Mouse (Mus musculus) limb, embryonic 14.5 days (tissue): ENCODE measurements at regions not wholly inside any gene's neighbourhood (a gene's known extent, or its start where the extent isn't known, plus 50 kb on each side); places are given as distances from the start of the nearest gene placed in this dataset.
A peak's percentile ranks its signal among the peaks of the same experiment; 100 is the strongest.
"Not testable (repeated sequence)": the region's sequence is repeated elsewhere in the genome, so short reads cannot be mapped to it uniquely, and the experiment has no call there.

ENCODE experiments used
- ATAC-seq: fragments of 200-750 bp; cut with Nextera tagmentation; 2 replicates; pipeline ENCODE4 v1.8.0; 2017; ENCODE audit warnings: low read depth, moderate number of reproducible peaks, moderate TSS enrichment; ENCODE audit not compliant: low FRiP score
- DNase-seq: peaks from one replicate; pipeline ENCODE4 v3.0.0-alpha.2; 2015; ENCODE audit warnings: low spot score
- H3K27ac ChIP-seq: fragments of 300-500 bp; sonication (generic); replicated peaks from 2 replicates; pipeline ENCODE4 v1.5.1; 2014; ENCODE audit warnings: low read depth, mild to moderate bottlenecking, low read length, moderate library complexity, mixed read lengths
- H3K27me3 ChIP-seq: fragments of 300-500 bp; sonication (generic); 2 replicates; pipeline ENCODE4 v1.6.1; 2014; ENCODE audit warnings: low read length, mixed read lengths; ENCODE audit not compliant: control insufficient read depth, insufficient read depth
- H3K36me3 ChIP-seq: fragments of 300-500 bp; sonication (generic); 2 replicates; pipeline ENCODE4 v1.6.1; 2014; ENCODE audit warnings: mild to moderate bottlenecking, low read length, moderate library complexity, mixed read lengths; ENCODE audit not compliant: control insufficient read depth, insufficient read depth
- H3K4me1 ChIP-seq: fragments of 300-500 bp; sonication (generic); 2 replicates; pipeline ENCODE4 v1.6.1; 2014; ENCODE audit warnings: antibody characterized with exemption, low read length, mixed read lengths; ENCODE audit not compliant: control insufficient read depth, insufficient read depth
- H3K4me2 ChIP-seq: fragments of 300-500 bp; sonication (generic); replicated peaks from 2 replicates; pipeline ENCODE4 v1.6.1; 2014; ENCODE audit warnings: low read depth, mild to moderate bottlenecking, low read length, moderate library complexity; ENCODE audit not compliant: severe bottlenecking
- H3K4me3 ChIP-seq: fragments of 300-500 bp; sonication (generic); replicated peaks from 2 replicates; pipeline ENCODE4 v1.5.1; 2014; ENCODE audit warnings: low read length
- H3K9ac ChIP-seq: fragments of 300-500 bp; sonication (generic); 2 replicates; pipeline ENCODE4 v1.6.1; 2014; ENCODE audit warnings: mild to moderate bottlenecking, low read depth, low read length, moderate library complexity; ENCODE audit not compliant: severe bottlenecking
- H3K9me3 ChIP-seq: fragments of 300-500 bp; sonication (generic); 2 replicates; pipeline ENCODE4 v1.6.1; 2016; ENCODE audit warnings: low read length; ENCODE audit not compliant: control insufficient read depth
- POLR2A ChIP-seq: fragments of 200-500 bp; IDR thresholded peaks from 2 replicates; pipeline ENCODE4 v1.8.0; 2012; ENCODE audit warnings: inconsistent platforms, mild to moderate bottlenecking, moderate library complexity, borderline replicate concordance; ENCODE audit not compliant: insufficient read depth, insufficient read length; ENCODE audit errors: extremely low read depth
- WGBS: fragments of 180-500 bp; shearing (Covaris S2); extraction: QIAGEN DNeasy Blood & Tissue Kit; methylation state at CpG from one replicate; pipeline ENCODE4 v1.1.7; 2014; 5-methylcytosine and 5-hydroxymethylcytosine counted together

DNA sequence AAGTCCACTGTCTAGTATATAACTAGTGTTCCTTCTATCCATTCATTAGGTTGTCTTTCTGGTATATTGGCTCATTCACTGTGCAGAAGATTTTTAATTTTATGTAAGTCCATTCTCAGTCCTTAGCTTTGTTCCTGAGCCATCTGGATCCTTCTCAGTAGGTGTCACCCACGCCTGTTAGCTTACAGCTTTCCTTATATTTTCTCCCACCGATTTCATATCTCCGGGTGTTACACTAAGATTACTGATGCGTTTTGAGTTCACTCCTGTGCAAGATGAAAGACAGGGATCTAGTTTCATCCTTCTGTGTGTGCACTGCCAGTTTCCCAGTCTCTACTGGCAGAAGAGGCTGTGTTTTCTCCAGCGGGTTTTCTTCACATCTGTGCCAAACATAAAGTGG is 122.3 kb downstream of the Cbln4 start:
- H3K36me3 ChIP-seq = no peaks in the 10 kb centered on the region
- no peak overlapping the region for H3K9ac ChIP-seq
- no peak for TF ChIP-seq POLR2A
- no peak overlapping the region for H3K4me3 ChIP-seq
- ATAC-seq (no peak), DNase-seq (no peak)
- peaks cover 5% of the 10 kb centered on the region; the same call in 1 of the 2 replicates for H3K9me3 ChIP-seq
- WGBS = 88% methylated on average over 5 of the region's 5 CpGs
- H3K27ac ChIP-seq = no peak overlapping the region
- H3K27me3 ChIP-seq = no peaks in the 10 kb centered on the region
- H3K4me1 ChIP-seq = no peaks in the 10 kb centered on the region
- no peak overlapping the region for H3K4me2 ChIP-seq

GRCm38 (mm10) chr2:171887306-171887705 is 156.0 kb downstream of the Cbln4 start:
- no peaks in the 10 kb centered on the region for H3K4me1 ChIP-seq
- H3K9me3 ChIP-seq = no peaks in the 10 kb centered on the region
- 91% methylated on average over 3 of the region's 3 CpGs for WGBS
- no peak overlapping the region for H3K27ac ChIP-seq
- DNase-seq = no peak
- no peak for ATAC-seq
- no peak overlapping the region for H3K9ac ChIP-seq
- TF ChIP-seq POLR2A = no peak
- H3K4me2 ChIP-seq = no peak overlapping the region
- H3K4me3 ChIP-seq = no peak overlapping the region
- no peaks in the 10 kb centered on the region for H3K27me3 ChIP-seq
- H3K36me3 ChIP-seq = no peaks in the 10 kb centered on the region

GRCm38 (mm10) chr2:171879238-171879960 is 163.9 kb downstream of the Cbln4 start:
- not testable (repeated sequence) for H3K4me2 ChIP-seq, ATAC-seq, H3K9me3 ChIP-seq, H3K9ac ChIP-seq, H3K27ac ChIP-seq, H3K27me3 ChIP-seq, H3K36me3 ChIP-seq, H3K4me1 ChIP-seq, DNase-seq, H3K4me3 ChIP-seq
- WGBS = 89% methylated on average over 8 of the region's 8 CpGs

- H3K4me2 ChIP-seq = no peak overlapping the region
- H3K4me1 ChIP-seq = no peaks in the 10 kb centered on the region
- 80% methylated on average over 3 of the region's 3 CpGs for WGBS
- no peak for TF ChIP-seq POLR2A
- no peak for ATAC-seq
- no peaks in the 10 kb centered on the region for H3K36me3 ChIP-seq
- no peaks in the 10 kb centered on the region for H3K27me3 ChIP-seq
- H3K27ac ChIP-seq = no peak overlapping the region
- no peak overlapping the region for H3K4me3 ChIP-seq
- DNase-seq = no peak
- no peak overlapping the region for H3K9ac ChIP-seq
- no peaks in the 10 kb centered on the region for H3K9me3 ChIP-seq
Measured at GRCm38 (mm10) chr2:171867550-171867949, 175.7 kb downstream of the Cbln4 start.

GRCm38 (mm10) chr2:171864376-171864965 is 178.8 kb downstream of the Cbln4 start:
- Histone ChIP-seq H3K4me3 (no peak overlapping the region), H3K4me2 (no peak overlapping the region), H3K27ac (no peak overlapping the region), H3K9me3 (no peaks in the 10 kb centered on the region), H3K9ac (no peak overlapping the region), H3K27me3 (no peaks in the 10 kb centered on the region), H3K4me1 (no peaks in the 10 kb centered on the region), H3K36me3 (no peaks in the 10 kb centered on the region)
- ATAC-seq = no peak
- TF ChIP-seq POLR2A = no peak
- peak; percentile 21 for DNase-seq
- WGBS = 89% methylated on average over 8 of the region's 8 CpGs
